Mouse (Mus musculus) liver, embryonic 14.5 days (tissue): Measurements from ENCODE around the gene Tmppe. TPM values are rescaled to one million over a fixed set of nuclear protein-coding genes. Genes with fewer than 3 reads are reported as not detected.

ENCODE experiments used
- ATAC-seq: fragments of 200-750 bp; cut with Nextera tagmentation; 2 replicates; pipeline ENCODE4 v1.8.0; 2017; ENCODE audit warnings: moderate number of reproducible peaks, mild to moderate bottlenecking, moderate library complexity; ENCODE audit not compliant: insufficient read depth
- DNase-seq, 3 experiments: peaks; one replicate each; pipeline ENCODE4 v3.0.0-alpha.2; 2012 to 2013; ENCODE audit warnings: low read depth in 3 of 3, low spot score in 3 of 3
- H3K27ac ChIP-seq: fragments of 300-500 bp; sonication (generic); 2 replicates; pipeline ENCODE4 v1.5.1; 2014; ENCODE audit warnings: moderate library complexity, mild to moderate bottlenecking, control low read depth, inconsistent platforms
- H3K27me3 ChIP-seq: fragments of 300-500 bp; sonication (generic); 2 replicates; pipeline ENCODE4 v1.6.1; 2014; ENCODE audit warnings: mild to moderate bottlenecking, low read length, moderate library complexity; ENCODE audit not compliant: control insufficient read depth, insufficient read depth
- H3K36me3 ChIP-seq: fragments of 300-500 bp; sonication (generic); replicated peaks from 2 replicates; pipeline ENCODE4 v1.6.1; 2014; ENCODE audit warnings: low read depth; ENCODE audit not compliant: control insufficient read depth, insufficient read depth
- H3K4me1 ChIP-seq, 2 experiments: fragments of 200-500 bp in 1 of 2; fragments of 300-500 bp in 1 of 2; sonication (generic) in 1 of 2; replicated peaks; 2 replicates each; pipeline ENCODE4 v1.6.1; 2012 to 2014; ENCODE audit warnings: antibody characterized with exemption in 1 of 2, inconsistent platforms in 1 of 2, low read length in 1 of 2; ENCODE audit not compliant: control insufficient read depth in 2 of 2, insufficient read depth in 2 of 2
- H3K4me2 ChIP-seq: fragments of 300-500 bp; sonication (generic); 2 replicates; pipeline ENCODE4 v1.6.1; 2014; ENCODE audit warnings: low read depth, mild to moderate bottlenecking, control low read depth, moderate library complexity
- H3K4me3 ChIP-seq, 2 experiments: fragments of 200-500 bp in 1 of 2; fragments of 300-500 bp in 1 of 2; sonication (generic) in 1 of 2; 2 replicates each; pipeline ENCODE4 v1.5.1; 2012 to 2014; ENCODE audit warnings: low read depth in 2 of 2, low read length in 2 of 2, mild to moderate bottlenecking in 2 of 2, control low read depth in 1 of 2, inconsistent platforms in 1 of 2, moderate library complexity in 1 of 2; ENCODE audit not compliant: insufficient read depth in 1 of 2
- H3K9ac ChIP-seq: fragments of 300-500 bp; sonication (generic); replicated peaks from 2 replicates; pipeline ENCODE4 v1.6.1; 2014; ENCODE audit warnings: mild to moderate bottlenecking, control low read depth, moderate library complexity
- H3K9me3 ChIP-seq: fragments of 300-500 bp; sonication (generic); 2 replicates; pipeline ENCODE4 v1.6.1; 2016; ENCODE audit warnings: low read length, mixed read lengths; ENCODE audit not compliant: control insufficient read depth
- CTCF ChIP-seq: IDR thresholded peaks from 2 replicates; pipeline ENCODE4 v1.5.1; 2016; ENCODE audit warnings: antibody characterized with exemption, low read depth, control low read depth
- EP300 ChIP-seq: IDR thresholded peaks from 2 replicates; pipeline ENCODE4 v1.6.1; 2016; ENCODE audit warnings: antibody characterized with exemption, low read depth
- WGBS: fragments of 180-500 bp; shearing (Covaris S2); extraction: QIAGEN DNeasy Blood & Tissue Kit; methylation state at CpG from one replicate; pipeline ENCODE4 v1.1.7; 2014; ENCODE audit not compliant: insufficient replicate concordance; 5-methylcytosine and 5-hydroxymethylcytosine counted together
- polyA plus RNA-seq, 2 experiments: library from polyadenylated mRNA; depleted of rRNA in 1 of 2; stranded (reverse) in 1 of 2; unstranded in 1 of 2; fragments of >200 nt; fragmentation: Nextera tagmentation in 1 of 2; extraction: Ambion mirVana in 1 of 2; gene quantifications; 2 replicates each; pipeline versions ENCODE4 v1.2.1 to v1.2.3; 2012 to 2014

Tmppe gene
- polyA plus RNA-seq, 2 experiments = 0.36 to 1.2 TPM

DNA sequence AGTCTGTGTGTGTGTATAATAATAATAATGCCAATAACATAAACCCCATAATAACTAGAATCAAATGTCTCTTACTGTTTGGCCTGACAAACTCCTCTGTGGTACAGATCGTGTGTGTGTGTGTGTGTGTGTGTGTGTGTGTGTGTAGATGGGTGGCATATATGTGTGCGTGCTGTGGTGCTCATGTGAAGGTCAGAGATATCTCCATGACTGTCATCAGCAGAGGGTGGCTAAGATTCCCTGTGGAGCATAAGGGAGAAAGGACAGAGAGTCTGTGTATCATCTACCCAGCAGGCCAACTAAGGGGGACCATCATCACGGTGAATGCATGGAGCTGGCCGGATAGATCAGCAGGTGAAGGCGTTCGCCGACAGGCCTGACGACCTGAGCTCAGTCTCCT is 46.0 kb downstream of the Tmppe start:
- no peak overlapping the region for H3K9ac ChIP-seq
- H3K9me3 ChIP-seq = no peaks in the 10 kb centered on the region
- 85% methylated on average over 8 of the region's 8 CpGs for WGBS
- no peak overlapping the region for H3K4me2 ChIP-seq
- no peaks in the 10 kb centered on the region for H3K36me3 ChIP-seq
- TF ChIP-seq CTCF (no peak), EP300 (no peak)
- no peak for ATAC-seq
- no peak overlapping the region for H3K27ac ChIP-seq
- peaks cover 4 to 10% of the 10 kb centered on the region in 2 experiments; a peak in 3 of 4 replicates for H3K4me1 ChIP-seq
- no peak overlapping the region for H3K4me3 ChIP-seq
- DNase-seq = no peak
- no peaks in the 10 kb centered on the region for H3K27me3 ChIP-seq

DNA sequence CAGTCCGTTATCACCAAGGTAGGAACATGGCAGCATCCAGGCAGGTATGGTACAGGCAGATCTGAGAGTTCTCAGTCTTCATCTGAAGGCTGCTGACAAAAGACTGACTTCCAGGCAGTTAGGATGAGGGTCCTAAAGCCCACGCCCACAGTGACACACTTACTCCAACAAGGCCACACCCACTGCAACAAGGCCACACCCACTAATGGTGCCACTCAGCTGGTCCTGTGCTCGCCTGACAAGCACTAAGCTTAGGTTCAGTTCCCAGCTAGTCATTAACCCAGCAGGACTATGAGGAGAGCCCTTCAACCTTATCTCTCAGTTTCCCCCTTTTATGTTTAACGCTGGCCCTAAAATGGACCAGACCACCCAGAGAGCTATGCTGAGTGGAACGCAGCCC is 47.8 kb downstream of the Tmppe start:
- no peaks in the 10 kb centered on the region for H3K9me3 ChIP-seq
- no peak overlapping the region for H3K4me2 ChIP-seq
- no peaks in the 10 kb centered on the region for H3K36me3 ChIP-seq
- TF ChIP-seq EP300 = no peak
- no peak for TF ChIP-seq CTCF
- DNase-seq (peak in 2 of 3 experiments; percentile 4 to 24), ATAC-seq (peak; percentile 71)
- H3K4me3 ChIP-seq = no peak overlapping the region
- no peaks in the 10 kb centered on the region for H3K27me3 ChIP-seq
- H3K27ac ChIP-seq = no peak overlapping the region
- 68% methylated on average over 5 of the region's 5 CpGs for WGBS
- peaks cover 4 to 10% of the 10 kb centered on the region in 2 experiments; a peak in 3 of 4 replicates for H3K4me1 ChIP-seq
- no peak overlapping the region for H3K9ac ChIP-seq

DNA sequence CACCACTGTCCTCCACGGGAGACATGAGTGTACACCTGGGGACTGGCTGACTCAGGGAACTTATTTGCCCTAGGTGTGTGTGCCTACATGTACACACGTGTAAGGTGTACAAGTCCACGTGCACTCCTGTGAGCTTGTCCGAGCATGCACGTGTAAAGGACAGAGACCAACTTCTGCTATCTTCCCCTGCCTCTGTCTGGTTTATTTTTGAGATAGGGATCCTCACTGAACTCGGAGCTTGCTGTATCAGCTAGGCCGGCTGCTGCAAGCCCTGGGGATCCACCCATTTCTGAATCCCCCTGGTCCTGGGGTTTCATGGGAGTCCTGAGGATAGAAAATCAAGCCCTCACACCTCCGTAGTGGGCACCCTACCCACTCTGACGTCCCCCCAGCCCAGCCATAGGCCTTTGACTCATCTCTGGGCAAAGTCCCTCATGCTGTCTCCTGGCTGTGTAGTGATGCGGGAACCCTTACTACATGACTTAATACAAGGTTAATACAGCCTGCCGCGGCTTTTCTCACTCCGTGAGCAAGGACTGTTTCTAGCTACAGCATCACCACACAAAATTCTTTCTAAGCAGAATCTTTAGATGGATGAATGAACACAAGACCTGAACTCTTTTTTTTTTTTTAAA is 48.3 kb downstream of the Tmppe start:
- Histone ChIP-seq H3K36me3 (no peaks in the 10 kb centered on the region), H3K27me3 (no peaks in the 10 kb centered on the region), H3K9ac (no peak overlapping the region), H3K27ac (no peak overlapping the region), H3K4me2 (no peak overlapping the region), H3K4me3 (no peak overlapping the region), H3K4me1 (peaks cover 4 to 10% of the 10 kb centered on the region in 2 experiments; a peak in 3 of 4 replicates), H3K9me3 (no peaks in the 10 kb centered on the region)
- no peak for TF ChIP-seq EP300
- no peak for TF ChIP-seq CTCF
- peak; percentile 80 for ATAC-seq
- peak in 1 of 3 experiments; percentile 24 for DNase-seq
- 56% methylated on average over 13 of the region's 13 CpGs for WGBS

DNA sequence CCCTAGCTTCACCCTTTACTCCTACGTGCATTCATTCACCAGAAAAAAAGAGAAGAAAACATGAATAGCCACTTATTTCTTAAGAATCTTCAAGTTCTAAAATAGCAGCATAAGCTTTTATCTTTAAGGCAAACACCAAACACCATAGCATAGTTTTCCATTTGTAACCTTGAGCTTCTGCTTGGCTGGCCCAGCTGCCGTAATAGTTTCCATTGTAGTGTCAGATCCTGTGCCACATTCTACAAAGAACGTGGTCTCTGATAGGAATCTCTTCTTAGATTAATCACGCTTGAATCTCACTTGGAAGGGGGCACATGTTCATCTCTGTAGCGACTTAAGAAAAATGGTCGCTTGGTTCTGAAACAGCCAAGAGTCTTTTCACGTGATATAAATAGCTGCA is 50.7 kb downstream of the Tmppe start:
- Histone ChIP-seq H3K4me3 (no peak overlapping the region), H3K36me3 (no peaks in the 10 kb centered on the region), H3K27ac (no peak overlapping the region), H3K9ac (no peak overlapping the region), H3K9me3 (no peaks in the 10 kb centered on the region), H3K27me3 (no peaks in the 10 kb centered on the region), H3K4me1 (peaks cover 4 to 10% of the 10 kb centered on the region in 2 experiments; a peak in 3 of 4 replicates), H3K4me2 (no peak overlapping the region)
- no peak for DNase-seq
- 69% methylated on average over 7 of the region's 7 CpGs for WGBS
- TF ChIP-seq EP300 (no peak), CTCF (no peak)
- no peak for ATAC-seq

DNA sequence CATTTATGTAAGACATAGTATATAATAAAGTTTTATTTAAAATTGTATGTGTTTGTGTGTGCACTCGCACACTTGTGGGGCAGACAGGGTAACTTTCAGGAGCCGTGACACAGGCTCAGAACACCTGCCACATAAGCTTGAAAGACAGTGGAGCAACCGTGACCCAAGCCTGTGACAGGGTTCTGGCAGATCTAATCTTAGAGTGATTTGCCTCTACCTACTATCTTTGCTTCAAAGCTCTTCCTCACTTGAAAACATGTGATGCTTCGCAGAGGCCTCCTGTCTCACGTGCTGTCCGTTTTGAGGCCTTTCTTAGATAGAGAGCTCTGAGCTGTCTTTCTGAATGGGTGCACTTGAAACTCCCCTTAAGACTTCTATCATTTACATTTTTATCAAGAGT is 51.5 kb downstream of the Tmppe start:
- DNase-seq (no peak), ATAC-seq (no peak)
- Histone ChIP-seq H3K9ac (no peak overlapping the region), H3K27me3 (no peaks in the 10 kb centered on the region), H3K4me1 (peaks cover 4 to 10% of the 10 kb centered on the region in 2 experiments; a peak in 3 of 4 replicates), H3K4me2 (no peak overlapping the region), H3K4me3 (no peak overlapping the region), H3K9me3 (no peaks in the 10 kb centered on the region), H3K27ac (no peak overlapping the region), H3K36me3 (no peaks in the 10 kb centered on the region)
- no peak for TF ChIP-seq EP300
- TF ChIP-seq CTCF = no peak
- WGBS = 78% methylated on average over 6 of the region's 6 CpGs
